Mouse (Mus musculus) spleen, adult 2 months (tissue): Measurements from ENCODE around the gene Stk39.

ENCODE experiments used
- CTCF ChIP-seq: fragments of 200-500 bp; IDR thresholded peaks from 2 replicates; pipeline ENCODE4 v1.5.1; 2011; ENCODE audit warnings: mild to moderate bottlenecking, inconsistent platforms; ENCODE audit not compliant: insufficient read depth, insufficient read length, insufficient replicate concordance; ENCODE audit errors: extremely low read depth
- POLR2A ChIP-seq: fragments of 200-500 bp; IDR thresholded peaks from 2 replicates; pipeline ENCODE4 v1.6.1; 2011; ENCODE audit warnings: low read depth, low read length, inconsistent platforms

DNA sequence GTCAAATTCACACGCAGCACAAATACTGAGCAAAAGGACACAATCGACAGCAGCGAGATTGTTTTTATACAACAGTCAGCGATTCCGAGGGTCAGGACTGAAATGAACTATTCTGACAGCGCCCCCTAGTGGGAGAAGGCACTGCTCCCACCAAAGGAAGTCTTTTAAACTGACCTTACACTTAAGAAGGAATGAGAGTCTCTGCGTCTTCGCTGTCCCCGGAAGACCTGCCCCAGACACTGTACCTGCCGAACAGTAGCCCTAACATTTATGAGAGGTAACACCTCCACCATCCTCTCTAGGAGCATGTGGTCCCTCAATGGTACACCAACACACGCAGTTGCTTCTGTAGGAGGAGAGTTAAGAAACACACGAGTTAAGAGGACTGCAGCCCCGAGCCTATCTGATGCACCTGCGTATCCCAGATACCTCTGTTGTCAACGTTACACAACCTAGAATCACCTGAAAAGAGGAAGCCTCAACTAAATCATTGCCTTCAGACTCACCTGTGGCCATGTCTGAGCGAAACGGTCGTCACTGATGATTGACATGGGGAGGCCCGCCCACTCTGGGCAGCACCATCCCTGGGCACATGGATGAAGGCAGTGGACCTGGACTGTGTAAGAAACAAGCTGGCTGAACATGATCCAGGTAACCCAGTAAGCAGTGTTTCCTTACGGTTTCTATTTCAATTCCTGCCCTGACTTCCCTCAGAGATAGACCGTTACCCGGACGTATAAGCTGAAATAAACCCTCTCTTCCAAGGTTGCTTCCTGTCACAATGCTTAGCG, 122.3 kb downstream of the Stk39 start:
- no peak for TF ChIP-seq POLR2A
- peak; percentile 20; the same call in 1 of the 2 replicates for TF ChIP-seq CTCF
